Mouse (Mus musculus): ENCODE results near the gene Rad51d.

Rad51d gene

DNA sequence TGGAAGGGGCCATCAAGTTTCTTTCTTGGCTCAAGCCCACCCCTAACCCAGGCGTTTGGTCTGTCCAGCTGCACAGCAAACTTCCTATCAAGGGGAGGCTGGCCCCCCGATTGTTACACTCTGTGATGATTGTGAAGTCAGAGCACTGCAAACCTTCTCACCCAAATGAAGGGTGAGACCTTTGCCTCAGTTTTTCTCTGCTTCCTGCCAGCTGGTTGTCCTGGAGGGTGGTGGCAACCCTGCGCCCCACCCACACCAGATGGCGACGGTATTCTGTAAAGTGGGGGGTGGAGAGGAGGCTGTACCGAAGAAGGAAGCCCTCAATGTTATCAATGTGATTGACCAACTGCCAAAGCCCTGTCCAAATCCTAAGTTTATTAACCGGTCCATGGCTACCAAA lies 1.5 kb upstream of the Rad51d start, which contains the start of gene Fndc8:
Gene Fndc8, plus strand, starts transcription at position 189 of the 400 bp plus-strand sequence.
- no peak for DNase-seq (ENCODE audit: low spot score)

DNA sequence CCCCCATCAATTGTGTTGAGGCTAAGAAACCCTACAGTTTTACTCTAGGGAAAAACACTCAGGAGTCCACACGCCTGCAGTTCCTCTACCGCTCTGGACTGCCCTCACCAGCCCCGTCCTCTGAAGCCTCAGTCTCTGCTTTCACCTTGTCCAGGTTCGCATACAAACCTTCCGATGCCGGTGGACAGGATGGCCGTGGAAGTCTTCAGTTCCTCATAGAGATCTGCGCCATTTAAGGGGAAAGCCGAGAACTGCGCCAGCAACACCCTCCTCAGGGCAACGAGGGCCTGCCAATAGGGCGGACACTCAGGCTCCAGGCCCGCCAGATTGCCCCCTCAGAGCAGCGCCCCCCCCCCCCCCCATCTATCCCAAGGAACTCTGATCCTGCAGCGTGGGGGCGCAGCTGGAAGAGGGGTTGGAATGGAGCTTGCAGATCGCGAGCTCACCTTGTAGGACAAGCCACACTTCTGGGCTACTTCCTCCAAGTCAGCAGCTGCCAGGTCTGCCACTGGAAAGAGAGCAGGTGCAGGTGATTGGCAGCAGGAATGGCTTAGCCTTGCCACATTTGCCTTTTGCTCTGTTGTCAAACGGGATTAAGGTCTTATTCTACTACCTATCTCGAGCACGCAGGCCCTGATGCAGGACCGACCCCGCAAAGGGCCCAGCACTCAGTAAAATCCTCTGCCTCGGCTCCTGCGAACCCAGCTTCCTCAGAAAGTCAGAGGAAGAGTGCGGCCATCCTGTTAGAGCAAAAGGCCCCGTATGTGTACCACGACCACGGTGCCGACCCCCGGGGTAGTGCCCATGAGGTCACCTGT lies 681 bp downstream of the Rad51d start:
- no peak for DNase-seq (ENCODE audit: low spot score)

DNA sequence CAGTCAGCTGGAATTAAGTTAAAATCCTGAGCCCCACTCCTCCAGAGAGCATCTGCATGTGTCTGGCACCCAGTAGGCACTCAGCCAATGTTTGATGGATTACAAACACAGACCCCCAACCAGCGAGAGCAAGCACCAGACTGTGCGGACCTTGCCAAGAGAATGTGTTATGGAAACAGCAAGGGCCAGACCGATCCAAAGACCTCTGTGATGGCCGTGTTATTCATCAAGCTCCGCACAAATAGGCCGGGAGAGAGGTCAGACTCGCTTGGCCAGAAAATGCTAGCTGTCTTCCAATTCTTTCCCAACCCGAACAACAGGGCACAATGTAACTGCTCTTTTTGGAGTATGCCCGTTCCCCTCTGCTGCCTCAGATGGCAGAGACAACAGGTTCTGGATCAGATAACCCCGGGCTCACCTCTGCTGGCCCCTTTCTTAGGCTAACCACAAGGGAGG lies 1.9 kb downstream of the Rad51d start:
- DNase-seq (ENCODE audit: low spot score), result no peak

DNA sequence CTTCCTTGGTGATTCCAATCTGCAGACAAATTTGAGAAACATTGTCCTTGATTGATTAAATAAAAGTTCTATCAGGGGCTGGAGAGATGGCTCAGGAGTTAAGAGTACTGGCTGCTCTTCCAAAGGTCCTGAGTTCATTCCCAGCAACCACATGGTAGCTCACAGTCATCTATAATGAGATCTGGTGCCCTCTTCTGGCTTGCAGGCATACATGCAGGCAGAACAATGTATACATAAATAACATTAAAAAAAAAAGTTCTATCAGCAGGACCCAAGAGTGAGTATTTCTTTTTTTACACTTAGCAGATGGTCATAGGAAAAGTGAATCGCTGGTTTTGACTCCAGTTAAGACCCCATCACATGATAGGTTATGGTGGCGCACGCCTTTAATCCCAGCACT lies 3.9 kb downstream of the Rad51d start:
- no peak for DNase-seq (ENCODE audit: low spot score)

DNA sequence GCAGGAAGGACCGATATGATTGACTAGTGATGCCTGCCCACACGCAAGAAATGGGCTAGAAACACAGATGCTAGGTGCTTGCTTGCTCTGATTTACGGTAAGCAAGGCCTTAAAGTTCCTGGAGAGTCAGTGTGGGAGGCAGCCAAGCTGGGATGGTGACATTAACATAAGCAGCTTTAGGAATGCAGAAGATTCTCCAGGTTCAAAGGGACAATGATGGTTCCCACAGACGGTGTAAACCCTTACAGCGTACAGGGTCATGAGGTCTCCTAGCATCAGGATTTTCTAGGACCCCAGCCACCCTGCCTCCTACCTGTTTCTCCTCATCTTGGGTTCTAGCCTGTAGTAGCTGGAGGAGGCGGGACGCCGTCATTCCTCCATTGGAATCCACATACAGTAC lies 7.2 kb downstream of the Rad51d start:
- DNase-seq (ENCODE audit: low spot score), result no peak

DNA sequence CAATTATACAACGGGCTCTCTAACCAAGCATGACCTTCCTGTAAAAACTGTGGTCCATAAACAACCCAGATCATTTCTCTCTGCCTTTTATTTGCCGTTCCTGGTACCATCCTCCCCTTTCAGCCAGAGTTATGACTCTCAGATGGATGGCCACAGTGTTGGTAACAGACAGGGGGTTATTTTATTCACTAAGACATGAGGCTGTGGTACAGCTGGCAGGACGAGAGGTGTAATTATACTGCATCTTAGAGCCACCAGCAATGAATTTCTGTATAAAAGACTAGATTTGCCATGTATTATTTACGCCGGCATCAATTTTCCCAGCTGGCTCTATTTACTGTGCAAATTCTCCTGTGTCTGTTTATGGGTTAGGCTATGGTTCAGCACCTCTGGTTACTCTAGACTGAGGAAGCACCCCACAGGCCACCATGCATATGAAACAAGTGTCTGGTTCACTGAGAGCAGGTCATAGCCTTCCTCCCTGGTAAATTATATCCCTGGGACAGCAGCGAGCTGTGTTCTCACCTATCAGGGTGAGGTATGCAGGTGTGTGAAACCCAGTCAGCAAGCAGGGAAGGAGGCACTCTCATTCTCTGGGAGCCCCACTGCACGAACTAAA lies 12.6 kb downstream of the Rad51d start:
- DNase-seq (ENCODE audit: low spot score), result no peak

DNA sequence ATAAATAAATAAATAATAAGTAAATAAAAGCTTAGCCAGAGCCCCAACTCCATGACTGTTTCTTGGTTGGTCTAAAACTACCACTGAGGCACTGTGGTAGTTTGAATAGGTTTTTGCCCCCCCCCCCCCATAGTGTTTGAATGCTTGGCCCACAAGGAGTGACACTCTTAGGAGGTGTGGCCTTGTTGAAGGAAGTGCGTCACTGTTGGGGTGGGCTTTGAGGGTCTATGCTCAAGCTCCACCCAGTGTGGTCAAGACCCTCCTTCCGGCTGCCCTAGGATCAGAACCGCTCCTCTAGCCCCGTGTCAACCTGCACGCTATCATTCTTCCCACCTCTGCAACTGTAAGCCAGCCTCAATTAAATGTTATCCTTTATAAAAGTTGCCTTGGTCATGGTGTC lies 14.8 kb downstream of the Rad51d start:
- DNase-seq (ENCODE audit: low spot score), result no peak

DNA sequence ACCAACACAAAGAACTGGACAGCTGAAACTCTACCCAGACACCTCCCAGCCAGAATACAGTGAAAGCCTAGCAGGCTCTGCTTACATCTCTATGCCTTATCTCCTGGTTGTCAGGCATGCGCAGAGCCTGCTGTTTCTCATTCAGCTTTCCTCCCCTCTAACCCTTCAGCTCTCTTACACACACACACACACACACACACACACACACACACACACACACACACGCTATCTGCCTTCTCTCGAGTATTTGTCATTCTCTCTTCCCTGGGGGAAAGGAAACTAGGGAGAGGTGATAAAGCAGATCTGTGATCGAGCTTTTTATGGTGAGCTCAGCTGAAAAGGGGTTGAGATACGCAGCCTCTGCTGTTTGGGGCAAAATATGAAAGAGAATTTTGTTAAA lies 15.5 kb downstream of the Rad51d start:
- no peak for DNase-seq (ENCODE audit: low spot score)

DNA sequence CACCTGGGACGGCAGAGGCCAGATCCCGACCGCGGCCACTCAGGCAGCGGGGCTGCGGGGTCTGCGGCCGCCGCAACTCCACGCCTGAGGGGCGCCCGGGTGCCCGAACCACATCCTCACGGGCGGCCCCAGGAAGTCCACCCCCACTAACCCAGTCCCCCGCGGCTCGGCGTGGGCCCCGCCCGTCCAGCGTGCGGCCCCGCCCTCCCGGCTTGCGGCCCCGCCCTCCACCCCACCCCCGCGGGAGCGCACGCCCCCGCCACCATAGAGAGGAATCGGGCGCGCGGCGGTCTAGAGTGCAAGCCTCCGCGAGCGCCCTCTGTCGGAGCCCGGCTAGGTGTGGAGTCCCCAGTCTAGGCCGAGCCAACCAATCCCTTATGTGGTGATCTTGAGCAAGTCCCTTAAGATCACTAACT lies 19.4 kb downstream of the Rad51d start, which contains the start of gene Rffl:
Gene Rffl, minus strand, starts transcription at position 180 of the 416 bp plus-strand sequence.
- peak; percentile 84 for DNase-seq (ENCODE audit: low spot score)

DNA sequence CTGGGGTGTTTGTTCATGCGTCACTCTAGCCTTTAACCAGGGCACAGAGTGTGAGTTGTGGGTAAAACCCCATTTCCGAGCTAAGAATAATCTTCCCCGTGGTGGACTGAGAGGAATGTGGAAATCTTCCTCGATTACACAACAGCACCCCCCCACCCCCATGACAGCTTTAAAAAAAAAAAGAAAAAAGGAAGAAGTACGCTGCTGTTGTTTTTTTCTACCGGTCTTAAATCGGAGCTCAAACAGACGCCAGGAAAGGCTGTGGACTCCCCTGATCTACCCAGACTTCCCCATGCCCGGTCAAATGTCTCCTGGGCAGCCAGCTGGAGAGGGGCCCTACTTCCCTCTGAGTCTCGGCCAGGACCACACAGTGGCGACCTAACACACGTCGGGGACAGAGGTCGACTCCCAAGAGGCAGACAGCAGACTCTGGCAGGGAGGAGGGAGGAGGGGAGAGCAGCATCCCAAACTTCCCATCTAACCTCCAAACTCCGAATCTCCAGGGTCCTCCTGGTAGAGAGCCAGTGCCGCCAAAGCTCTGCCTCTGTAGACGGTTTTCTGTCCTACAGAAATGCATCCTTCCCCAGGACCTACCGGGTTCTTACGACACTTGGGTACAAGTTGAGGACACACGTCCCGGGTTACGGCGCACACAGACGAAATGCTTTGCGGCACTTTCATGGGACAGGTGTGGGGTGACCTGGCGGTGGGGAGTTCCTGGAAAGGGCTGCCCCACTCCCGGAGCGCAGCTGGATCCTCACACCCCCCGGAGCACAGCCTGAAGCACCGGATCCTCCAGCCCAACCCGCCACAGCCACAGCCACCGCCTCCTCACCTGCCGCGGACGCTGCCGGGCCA lies 20.0 kb downstream of the Rad51d start:
- DNase-seq (ENCODE audit: low spot score), result peak; percentile 25

DNA sequence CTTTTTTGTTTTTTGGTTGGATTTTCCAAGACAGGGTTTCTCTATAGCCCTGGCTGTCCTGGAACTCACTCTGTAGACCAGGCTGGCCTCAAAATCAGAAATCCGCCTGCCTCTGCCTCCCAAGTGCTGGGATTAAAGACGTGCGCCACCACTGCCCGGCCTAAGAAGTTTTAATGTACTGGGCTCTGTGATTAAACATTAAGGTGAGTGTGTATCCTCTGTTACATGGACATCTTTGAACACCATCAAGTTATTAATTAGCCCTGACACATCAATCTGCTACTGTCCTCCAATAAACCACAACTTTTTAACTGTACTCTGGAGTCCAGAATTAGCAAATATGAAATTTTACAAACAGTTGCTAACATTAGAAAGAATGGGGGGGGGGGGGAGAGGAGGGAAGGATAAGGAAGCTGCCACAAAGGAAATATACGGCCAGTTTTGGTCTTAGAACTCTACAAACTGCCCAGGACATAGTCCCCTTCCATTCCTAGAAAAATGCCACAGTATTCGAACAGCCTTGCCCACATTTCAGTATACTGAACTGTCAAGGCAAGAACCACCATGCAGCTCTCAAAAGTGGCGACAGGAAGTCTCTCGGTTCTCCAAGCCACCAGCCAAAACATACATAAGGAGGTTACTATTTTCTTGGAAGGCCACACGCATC lies 20.8 kb downstream of the Rad51d start:
- no peak for DNase-seq (ENCODE audit: low spot score)

DNA sequence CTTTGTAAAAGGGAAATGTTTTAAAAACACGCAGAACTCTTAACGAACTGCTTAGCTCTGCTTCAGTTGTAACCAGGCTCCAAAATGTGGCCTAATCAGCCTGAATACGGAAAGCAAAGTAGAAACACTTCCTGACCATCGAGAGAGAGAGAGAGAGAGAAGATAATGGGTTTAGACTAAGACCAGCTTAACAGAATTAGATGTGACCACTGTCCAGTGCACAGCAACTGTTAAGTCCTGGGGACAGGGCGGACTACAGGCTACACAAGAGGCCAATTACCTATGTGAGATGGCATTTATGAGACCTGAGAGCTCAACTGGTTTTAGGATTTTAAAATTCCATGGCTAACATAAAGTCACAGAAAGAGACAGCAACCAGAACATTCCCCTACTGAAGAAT lies 22.5 kb downstream of the Rad51d start:
- no peak for DNase-seq (ENCODE audit: low spot score)

DNA sequence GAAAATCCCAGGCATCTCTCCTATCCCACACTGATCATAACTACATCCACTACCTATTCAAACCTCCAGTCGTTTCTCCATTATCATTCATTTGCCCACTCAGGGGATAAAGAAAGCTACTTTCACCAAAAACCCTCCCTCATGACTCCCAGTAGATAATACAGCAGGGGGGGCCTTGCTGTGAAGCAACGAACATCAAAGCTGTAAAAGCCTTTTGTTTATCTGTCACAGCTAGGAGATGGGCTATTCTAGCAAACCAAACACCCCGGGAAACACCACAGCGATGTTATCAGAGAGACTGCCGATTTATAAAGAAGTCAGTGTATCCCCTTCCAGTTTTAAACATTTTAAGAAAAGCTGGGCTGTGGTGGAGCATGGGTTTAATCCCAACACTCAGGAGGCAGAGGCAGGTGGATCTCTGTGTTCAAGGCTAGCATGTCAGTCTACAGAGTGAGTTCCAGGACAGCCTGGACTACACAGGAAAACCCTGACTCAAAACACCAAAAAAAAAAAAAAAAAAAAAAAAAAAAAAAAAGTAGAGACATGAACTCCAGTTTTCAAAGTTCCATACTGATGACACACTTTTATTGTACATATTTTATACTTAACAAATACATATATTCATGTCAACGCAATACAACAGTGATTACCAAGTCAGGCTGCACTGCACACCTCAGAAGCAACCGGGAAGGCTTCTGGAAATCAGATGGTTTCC lies 23.4 kb downstream of the Rad51d start:
- no peak for DNase-seq (ENCODE audit: low spot score)

DNA sequence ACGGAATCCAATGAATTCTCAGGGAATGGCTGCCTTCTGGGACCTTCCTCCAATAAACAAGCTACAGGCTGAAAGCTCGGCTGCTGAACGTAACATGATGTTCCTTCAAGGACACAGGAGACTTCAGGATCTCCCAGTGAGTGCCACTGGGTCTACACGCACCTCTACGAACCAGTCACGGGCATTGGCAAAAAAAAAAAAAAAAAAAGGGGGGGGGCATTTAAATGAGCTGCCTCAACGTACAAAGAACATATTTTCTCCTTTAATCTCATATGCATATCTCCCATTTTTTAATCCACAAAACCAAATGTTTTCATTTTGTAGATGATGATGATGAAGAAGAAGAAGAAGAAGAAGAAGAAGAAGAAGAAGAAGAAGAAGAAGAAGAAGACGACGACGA lies 24.5 kb downstream of the Rad51d start:
- DNase-seq (ENCODE audit: low spot score), result no peak

DNA sequence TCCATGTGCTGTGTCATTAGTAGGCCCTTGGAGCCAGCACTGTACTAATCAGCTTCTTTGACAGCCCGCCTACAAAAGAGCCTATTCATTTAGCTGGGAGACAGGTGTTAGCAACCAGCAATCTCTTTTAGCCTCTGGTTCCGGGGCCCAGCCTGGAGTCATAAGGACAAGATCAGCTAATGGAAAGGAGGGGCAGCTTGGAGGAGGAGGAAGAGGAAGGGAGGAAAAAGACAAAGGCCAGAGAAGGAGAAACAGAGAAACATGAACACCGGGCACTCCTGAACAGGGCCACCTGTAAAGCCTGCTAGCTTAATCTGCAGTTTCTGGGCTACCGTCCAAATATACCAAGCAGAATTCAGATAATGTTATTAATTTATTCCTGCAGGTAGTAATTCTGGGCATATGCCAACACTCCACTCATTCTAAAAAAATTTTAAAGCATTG lies 26.9 kb downstream of the Rad51d start:
- DNase-seq (ENCODE audit: low spot score), result no peak

DNA sequence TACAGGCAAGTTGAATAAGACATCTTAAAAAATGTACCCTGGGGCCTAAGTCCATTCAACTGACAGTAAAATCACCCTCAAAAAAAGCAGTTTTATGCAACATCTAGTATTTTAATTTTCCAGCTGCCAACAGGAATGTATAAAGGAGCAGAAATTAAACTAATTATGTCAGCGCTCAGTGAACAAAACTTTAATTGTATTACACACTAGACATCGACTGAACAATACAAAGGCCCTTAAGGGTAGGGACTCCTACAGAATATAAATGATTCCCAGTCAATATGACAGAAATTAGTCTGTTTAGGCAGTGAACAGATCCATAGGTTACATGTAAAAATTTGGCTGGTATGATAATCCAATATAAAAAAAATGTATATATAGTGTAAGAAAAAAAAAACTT lies 27.4 kb downstream of the Rad51d start:
- DNase-seq (ENCODE audit: low spot score), result no peak

DNA sequence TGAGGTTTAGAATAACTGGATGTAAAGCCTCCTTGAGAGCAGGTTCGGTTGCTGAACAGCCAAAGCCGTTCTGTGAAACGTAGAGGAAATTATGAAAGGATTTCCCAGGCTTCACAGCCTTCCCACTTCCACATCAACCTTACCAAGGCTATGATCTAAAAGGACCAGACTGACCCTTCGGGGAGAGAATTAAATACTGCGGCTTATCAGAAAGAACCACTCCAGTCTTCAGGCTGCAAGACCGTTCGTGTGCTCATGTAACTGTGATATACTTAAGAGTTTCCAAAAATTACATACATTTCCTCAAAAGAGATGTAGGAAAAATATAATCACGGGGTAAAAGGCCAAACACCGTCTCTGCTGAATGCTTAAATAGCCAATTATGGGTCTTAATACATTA lies 27.8 kb downstream of the Rad51d start:
- DNase-seq (ENCODE audit: low spot score), result no peak

DNA sequence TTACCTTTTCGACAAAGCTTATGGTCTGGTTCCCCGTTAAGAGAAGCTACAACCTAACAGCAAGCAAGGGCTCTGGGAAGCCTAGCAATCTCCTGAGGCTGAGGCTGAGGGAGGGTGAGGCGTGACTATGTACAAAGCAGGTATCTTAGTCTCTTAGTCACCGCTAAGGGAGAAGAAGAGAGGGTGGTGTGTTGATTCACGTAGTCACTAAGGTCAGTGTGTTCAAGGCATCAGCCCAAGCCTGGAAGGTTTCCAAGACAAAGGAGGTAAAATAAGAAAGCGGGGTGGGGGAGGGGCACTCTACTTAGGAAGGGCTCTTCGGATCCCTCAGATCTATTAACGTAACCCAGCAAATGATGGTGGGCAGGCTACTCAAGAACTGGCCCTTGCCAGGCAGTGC lies 28.9 kb downstream of the Rad51d start:
- DNase-seq (ENCODE audit: low spot score), result no peak

DNA sequence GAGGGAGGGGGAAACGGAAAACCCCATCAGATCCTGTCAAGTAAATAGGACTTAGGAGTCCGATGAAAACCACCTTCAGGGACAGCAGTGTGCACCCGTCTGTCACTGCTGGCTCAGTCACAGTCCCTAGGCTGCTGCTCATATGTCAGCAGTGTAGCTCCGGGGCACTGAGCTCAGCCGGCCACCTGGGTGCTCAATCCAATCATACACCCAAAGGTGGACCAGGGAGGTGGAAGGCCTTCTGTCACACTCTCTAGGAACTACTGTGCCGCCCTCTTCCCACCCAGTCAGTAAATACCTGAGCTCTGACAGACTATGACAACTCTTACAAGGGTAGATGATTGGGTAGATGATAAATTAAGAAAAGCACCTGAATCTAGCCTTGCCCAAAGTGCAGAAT lies 29.7 kb downstream of the Rad51d start:
- no peak for DNase-seq (ENCODE audit: low spot score)

DNA sequence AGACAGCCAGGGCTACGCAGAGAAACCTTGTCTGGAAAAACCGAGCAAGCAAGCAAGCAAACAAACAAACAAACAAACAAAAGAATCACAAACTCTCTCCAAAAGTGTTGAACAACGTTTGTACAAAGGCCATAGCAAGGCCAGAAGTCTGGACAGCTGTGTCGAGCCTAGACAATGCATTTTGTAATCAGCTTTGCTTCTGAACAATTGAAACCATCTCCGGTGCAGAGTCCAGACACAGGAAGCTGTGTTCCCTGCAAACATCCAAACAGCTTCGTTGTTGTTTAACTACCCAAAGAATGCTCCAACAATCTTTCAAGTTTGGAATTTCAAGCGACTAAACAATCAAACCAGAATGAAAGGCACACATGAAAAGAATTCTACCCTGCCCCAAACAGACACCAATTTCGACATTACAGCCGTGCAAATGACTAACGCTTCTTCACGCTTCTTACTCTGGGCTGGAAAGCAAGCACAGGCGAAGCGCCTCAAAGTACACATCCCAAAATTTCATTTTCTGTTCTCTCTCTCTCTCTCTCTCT lies 33.0 kb downstream of the Rad51d start:
- DNase-seq (ENCODE audit: low spot score), result no peak

DNA sequence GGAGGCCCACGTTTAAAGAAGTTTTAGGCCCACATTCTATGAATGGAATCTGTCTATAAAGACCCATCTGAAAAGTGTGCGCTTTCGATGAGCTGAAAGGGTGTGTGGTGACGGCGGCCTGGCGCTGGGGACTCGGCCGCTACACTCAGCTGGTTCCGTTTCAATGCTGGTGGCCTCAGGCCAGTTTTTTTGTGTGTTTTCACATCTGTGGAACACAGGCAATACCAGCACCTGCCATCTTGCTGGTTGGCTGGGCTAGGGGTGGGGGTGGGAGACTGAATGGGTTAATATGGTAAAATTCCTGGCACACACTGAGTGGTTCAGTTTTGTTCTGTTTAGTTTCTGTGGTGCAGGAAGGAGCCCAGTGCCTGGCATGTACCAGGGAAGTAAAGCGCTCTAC lies 34.4 kb downstream of the Rad51d start:
- DNase-seq (ENCODE audit: low spot score), result no peak
